Mouse (Mus musculus): ENCODE results near the gene 1810055G02Rik.

1810055G02Rik gene

DNA sequence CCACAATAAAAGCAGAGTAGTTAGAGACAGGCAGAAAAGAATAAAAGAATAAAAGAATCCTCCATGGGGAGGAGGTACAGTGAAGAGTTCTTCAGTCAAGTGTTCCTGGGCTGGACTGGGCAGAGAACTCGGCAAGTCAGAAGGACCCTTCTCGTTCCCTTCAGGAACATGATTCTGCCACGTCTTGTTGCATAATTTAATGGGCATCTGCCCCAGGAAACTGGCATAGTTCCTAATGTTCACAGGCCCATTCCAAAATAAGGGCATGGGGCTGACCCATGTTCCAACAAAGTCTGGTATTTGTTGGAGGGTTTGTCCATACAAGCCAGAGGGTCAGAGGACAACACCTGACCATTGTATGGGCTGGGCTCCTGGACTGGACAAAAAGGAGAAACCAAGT, 13.1 kb upstream of the 1810055G02Rik start:
- DNase-seq (ENCODE audit: low spot score in 2 of 2): no peak

DNA sequence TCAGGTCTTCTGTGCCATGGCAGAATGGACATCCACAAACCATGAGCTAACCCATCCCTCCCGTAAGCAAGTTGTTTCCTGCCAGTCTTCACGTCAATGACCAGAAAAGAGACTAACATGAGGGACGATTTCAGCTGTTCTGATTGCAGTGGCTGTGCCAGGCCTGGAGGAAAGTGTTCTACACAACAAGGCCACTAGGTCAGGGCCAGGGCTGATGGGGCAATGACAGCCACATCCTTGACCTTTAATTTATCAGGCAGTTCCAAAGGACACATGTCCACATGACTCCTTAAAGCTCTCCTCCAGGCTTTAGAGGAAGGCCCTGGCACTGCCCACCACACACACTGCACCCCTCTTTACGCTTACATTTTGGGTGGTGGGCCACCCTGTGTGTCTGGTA, 12.6 kb upstream of the 1810055G02Rik start:
- no peak for DNase-seq (ENCODE audit: low spot score in 2 of 2)

DNA sequence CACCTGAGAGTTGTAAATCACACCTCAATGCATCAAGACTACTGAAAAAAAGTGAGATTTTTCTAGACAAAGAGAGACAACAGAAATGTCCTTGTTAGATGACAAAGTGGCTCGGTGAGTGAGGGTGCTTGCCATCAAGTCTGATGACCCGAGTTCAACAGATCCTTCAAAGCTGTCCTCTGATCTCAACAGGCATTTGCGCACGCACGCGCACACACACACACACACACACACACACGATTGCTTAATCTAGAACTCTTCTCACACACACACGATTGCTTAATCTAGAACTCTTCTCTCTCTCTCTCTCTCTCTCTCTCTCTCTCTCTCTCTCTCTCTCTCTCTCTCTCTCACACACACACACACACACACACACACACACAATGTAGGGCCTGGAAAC, 12.1 kb upstream of the 1810055G02Rik start:
- no peak for DNase-seq (ENCODE audit: low spot score in 2 of 2)

DNA sequence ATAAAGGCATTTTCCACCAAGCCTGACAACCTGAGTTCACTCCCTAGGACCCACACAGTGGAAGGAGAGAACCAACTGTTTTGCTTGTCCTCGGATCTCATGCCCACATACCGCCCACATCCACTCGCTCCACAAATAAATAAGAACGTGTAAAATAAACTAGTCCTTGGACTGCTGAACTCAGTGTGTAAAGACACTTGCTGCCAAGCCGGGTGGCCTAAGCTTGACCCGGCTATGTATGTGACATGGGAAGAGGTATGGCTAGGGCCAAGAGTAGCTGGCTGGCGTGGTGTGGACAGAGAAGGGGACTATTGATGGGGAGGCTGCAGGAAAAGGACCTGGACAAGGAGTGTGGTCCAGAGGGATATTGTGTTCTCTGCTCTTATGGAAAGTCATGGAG, 10.1 kb upstream of the 1810055G02Rik start:
- peak in 1 of 2 experiments; percentile 54 for DNase-seq (ENCODE audit: low spot score in 2 of 2)

DNA sequence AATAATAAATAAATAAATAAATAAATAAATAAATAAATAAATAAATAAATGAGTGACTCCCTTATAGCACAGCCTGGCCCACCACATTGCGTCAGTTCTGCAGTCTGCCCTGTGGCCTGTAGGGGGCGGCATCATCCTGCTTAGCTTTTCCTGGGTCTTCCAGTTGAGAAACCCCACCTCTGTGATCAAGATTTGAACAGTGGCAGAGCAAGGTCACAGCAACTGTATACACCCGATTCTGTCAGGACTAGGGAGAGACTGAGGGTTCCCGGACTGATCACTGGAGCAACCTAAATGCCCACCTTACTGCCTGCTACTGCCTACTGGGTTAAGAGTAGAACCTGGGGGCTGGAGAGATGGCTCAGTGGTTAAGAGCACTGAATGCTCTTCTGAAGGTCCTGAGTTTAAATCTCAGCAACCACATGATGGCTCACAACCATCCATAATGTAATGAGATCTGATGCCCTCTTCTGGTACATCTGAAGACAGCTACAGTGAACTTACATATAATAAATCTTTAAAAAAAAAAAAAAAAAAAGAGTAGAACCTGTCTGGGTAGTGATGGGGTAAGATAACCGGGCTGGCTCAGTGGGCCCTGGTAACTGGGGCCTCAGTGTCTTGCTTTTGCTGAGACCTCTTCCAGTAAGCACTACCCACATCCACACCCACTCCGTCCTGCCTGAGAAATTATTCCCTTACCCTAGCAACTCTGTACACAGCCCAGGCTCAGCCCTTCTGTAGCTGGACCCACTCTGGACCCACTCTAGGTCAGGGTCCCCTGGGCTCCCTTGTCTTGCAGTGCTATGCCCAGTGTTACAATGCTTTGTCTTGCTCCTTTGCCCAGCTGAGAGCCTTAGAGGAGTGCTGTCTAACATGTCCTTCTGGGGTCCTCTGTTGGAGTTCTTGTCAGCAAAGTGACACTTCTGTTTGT, 8.3 kb upstream of the 1810055G02Rik start:
- peak; percentile 69 to 90 for DNase-seq (ENCODE audit: low spot score in 2 of 2)

DNA sequence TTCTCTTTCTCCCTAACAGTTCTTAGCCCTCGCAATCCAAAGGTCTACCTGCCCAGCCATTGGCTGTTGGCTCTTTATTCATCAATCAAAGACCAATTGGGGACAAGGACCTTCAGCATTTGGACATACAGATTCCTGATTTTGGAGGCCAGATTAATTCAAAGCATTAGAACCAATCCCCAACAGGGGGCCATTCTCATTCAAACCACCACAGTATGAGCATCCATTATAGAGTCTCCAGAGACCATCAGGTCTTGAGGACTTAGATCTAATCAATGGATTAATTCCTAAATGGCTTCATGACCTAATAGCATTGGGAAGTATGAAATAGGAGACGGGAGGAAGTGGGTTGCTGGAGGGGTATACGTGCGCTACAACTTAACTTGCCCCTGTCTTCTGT, 5.6 kb upstream of the 1810055G02Rik start:
- DNase-seq (ENCODE audit: low spot score in 2 of 2): no peak

DNA sequence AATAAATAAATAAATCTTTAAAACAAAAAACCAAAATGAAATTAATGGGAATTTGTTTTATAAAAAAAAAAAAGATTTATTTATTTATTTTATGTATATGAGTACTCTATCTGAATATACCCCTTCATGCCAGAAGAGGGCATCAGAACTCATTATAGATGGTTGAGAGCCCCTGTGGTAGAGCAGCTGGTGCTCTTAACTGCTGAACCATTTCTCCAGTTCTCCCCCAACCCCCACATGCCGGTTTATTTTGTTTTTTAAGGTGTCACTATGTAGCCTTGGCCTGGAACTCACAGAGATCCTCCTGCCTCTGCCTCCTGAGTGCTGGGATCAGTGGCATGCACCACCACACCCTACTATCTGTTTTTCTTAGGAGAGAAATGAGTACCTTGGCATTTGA, 1.8 kb upstream of the 1810055G02Rik start:
- no peak for DNase-seq (ENCODE audit: low spot score in 2 of 2)

DNA sequence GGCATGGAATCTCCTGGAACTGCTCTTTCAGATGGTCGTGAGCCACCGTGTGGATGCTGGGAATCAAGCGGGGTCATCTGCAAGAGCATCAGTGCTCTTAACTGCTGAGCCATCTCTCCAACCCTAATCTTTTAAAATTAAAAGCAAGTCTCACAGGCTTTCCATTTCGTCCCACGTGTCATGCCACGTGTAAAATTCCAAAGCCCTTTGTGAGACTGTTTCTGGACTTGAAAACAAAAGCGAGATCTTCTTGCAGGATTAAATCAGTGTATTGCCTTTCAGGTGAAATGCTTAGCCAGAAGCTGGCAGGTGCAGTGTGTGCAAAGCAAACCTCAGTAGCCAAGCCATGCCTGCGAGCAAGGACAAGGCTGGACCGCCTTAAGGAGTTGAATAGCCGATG, 540 bp upstream of the 1810055G02Rik start:
- DNase-seq (ENCODE audit: low spot score in 2 of 2): no peak

DNA sequence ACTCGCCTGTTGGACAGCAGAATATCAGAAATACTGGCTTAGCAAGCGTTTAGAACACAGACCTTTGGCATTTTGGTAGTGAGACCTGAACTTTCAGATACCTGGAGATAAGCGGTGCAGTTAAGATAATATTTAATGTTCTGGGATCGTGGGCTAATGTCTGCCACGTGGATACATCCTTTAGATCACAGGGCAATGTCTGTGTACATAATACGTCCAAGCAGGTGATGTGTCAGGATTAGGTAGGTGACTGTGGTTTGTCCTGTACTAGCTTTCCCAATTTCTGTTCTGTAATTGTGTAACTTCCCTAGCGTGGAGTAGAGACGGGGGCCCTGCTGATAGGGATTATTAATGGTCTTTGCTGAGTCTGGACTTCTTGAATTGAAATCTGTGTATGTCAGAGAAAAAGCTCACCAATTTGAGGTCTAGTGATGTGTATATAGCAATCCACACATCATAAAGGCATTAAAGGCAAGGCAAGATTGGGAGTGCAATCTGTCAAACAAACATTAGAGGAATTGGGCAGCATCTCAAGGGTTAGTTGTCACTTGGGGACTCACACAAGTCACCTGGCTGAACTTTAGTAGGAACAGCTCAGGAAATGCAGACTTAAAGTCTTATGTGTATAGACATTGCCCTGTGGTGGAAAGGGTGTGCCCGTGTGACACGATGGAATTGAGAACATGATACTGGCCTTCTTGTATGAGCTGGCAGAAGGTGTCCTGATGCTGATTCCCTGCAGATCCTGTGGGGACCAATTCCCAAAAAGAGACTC, 1.1 kb downstream of the 1810055G02Rik start:
- DNase-seq (ENCODE audit: low spot score in 2 of 2): no peak

DNA sequence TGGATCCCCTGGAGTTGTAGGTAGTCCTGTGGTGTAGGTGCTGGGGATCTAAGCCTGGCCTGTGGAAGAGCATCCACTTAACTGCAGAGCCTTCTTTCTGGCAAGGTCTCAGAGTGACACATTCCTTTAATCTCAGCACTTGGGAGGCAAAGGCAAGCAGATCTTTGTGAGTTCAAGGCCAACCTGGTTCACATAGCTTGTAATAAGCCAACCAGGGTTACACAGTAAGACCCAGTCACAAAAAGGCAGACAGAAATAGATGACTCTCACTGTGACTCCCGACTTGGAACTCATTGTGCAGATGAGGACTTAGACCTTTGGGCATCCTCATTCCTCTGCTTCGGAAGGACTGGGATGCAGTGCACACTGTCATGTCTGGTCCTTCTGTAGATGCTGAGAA, 2.3 kb downstream of the 1810055G02Rik start:
- DNase-seq (ENCODE audit: low spot score in 2 of 2): no peak

DNA sequence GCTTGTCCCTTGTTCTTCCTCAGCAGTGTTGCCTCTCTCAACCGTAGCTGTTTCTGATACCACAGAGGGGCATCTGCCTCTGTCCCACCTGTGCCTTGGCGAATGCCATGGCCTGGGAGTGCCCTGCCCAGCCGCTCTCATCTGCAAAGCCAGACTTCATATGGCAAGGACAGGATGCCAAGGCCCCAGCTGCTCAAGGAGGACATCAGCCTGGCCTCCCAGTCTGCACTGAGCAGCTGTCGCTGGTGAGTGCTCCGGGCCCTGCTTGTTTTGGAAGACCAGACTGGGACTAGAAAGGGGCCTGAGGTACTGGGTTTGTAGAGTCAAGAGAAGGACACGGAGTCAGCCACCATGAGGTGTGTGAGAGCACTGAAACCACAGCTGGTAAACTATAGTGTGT, 6.3 kb downstream of the 1810055G02Rik start:
- DNase-seq (ENCODE audit: low spot score in 2 of 2): no peak

DNA sequence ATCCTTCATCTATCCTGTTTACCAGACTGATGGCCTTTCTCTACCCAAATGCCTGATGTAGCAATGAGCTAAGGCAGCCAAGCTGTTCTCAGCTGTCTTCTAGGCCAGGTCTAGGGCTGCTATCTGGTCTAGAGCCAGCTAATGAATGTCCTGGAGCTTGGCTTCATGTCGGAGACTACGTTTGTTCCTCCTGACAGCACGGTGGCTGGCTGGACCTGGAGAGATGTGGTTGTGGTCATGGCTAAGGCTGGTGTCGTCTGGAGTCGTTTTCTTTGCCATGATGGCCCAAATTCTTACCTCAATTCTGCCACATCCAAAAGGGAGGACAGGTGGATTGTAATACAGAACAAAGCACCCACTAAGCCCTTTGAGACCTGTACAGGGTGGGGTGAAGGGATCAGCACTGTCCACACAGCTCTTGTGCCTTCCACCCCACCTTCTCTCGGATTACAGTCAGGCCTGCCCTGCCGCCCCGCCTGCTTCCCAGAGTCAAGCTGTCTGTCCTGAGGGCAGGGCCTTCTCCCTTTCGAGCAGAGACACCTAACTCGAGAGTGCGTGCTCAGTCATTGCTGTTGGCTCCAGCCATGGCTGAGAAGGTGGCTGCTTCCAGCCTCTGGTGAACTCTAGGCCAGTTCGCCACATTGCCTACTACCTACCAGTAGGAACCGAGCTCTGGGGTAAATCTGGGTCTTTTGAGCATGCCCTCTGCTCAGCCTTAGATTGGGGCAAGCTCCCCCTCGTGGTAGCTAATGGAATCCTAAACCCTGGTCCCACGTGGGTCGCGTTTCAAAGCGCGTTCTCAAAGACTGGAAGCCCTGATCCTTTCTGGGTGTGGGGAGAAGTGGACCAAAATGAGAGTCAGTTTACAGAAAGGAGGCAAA, 10.6 kb downstream of the 1810055G02Rik start:
- DNase-seq (ENCODE audit: low spot score in 2 of 2): peak; percentile 69 to 85

DNA sequence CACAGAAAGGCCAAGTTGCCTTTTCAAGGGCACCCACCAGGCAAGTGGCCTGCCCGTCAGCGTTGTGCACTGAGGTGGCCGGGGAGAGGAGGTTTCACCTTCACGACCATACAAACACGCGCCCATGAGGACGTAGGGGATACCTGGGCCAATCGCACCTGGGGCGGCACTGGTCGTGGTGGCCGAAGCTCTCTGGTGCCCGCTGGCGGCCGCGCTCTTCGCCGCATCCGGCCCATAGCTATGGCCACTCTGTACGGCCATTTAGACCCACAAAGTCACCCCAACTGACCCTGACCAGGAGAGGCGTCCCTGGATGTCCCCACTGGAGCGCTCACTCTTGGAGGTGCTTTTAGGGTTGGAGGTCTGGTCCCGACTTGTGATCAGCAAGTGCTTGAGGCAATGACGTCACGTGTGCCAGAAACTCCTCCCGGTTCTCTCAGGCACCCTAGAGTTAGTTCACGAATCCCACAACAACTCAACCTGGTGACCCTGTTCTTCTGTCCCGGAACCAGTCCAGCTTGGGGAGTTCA, 11.3 kb downstream of the 1810055G02Rik start:
- peak; percentile 40 to 80 for DNase-seq (ENCODE audit: low spot score in 2 of 2)

DNA sequence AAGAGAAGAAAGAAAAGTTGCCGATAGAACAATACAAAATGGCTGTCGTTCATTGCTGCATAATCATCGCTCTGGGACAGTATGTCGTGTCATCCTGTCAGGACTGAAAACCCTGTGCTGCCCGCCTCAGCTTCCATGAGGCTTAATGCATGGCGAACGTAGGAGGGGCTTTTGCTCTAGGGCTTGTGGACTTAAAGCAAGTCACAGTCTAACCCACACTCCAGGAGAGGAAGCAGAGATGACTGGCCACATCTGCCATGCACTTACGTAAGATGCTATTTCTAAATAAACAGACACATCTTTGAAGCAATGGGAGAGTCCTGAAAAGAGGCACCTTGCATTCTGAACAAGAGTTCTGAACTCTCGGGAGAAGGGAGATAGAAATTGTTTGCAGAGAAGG, 15.1 kb downstream of the 1810055G02Rik start:
- DNase-seq (ENCODE audit: low spot score in 2 of 2): no peak

DNA sequence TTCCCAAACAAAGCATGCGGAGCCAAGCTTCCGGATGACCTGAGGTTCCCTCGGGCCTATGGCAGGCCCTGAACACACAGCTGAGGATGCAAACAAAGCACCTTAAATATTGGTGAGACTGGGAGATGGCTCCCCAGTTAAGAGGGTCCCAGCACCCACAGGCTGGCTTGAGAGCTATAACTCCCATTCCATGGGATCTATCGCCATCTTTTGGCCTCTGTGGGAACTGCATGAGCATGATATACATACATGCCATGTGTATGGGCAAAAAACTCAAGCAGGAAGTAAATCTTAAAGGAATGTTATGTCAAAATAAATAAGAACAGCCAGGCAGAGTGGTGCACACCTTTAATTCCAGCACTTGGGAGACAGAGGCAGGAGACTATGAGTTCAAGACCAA, 15.8 kb downstream of the 1810055G02Rik start:
- DNase-seq (ENCODE audit: low spot score in 2 of 2): peak; percentile 59 to 81

DNA sequence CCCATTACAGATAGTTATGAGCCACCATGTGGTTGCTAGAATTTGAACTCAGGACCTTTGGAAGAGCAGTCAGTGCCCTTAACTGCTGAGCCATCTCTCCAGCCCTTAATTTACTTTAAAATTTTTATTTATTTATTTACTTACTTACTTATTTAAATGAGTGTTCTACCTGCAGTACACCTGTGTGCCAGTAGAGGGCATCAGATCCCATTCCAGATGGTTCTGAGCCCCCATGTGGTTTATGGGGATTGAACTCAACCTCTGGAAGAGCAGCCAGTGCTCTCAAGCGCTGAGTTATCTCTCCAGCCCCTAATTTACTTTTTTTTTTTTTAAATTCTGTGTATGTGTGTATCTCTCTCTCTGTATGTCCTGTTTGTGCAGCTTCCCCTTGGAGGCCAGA, 16.7 kb downstream of the 1810055G02Rik start:
- DNase-seq (ENCODE audit: low spot score in 2 of 2): peak; percentile 59 to 80

DNA sequence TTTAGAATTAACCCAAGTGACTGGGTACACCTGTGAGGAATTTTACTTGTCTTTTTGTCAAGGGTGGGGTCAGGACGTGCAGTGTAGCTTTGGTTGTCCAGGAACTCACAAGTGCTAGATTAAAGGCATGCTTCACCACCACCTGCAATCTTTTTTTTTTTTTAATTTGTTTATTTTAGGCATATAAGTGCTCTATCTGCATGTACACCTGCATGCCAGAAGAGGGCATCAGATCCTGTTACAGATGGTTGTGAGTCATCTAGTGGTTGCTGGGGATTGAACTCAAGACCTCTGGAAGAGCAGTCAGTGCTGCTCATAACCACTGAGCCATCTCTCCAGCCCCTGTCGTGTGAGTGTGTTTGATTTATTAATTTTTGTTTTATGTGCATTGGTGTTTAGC, 20.8 kb downstream of the 1810055G02Rik start:
- DNase-seq (ENCODE audit: low spot score in 2 of 2): no peak

DNA sequence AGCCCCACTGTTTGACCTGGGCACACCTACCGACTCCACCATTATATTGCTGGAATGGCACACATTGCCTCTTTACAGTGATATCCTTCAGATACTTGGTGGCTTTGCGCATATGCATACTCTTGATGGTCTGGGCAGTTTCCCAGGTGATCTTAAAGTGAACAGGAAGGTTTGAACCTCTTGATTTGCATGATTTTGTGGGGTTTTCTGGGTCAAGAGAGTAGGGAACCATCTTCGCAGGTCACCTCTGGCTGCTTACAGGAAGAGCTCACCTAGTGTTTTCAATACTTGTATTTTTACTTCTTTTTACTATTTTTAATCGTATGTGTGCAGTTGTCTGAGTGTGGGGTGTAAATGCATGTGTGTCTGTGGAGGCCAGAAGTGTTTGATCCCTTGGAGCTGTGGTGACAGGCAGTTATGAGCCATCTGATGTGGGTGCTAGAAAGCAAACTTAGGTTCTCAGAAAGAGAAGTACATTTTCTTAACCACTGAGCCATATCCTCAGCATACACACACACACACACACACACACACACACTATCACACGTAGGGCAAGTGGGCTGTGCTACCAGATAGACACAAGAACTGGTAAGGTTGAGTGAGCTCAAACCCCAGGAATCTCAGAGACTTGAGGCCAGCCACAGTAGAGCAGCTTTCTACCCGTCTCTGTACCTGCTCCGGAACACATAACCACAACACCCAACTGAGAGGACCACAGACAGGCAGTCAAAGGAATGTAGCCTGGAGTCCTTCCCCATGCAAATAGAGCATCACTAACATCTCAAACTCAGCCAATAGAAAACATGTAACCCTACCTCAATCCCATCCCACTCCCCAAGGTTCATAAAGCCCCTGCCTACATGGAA, 22.9 kb downstream of the 1810055G02Rik start:
- no peak for DNase-seq (ENCODE audit: low spot score in 2 of 2)

DNA sequence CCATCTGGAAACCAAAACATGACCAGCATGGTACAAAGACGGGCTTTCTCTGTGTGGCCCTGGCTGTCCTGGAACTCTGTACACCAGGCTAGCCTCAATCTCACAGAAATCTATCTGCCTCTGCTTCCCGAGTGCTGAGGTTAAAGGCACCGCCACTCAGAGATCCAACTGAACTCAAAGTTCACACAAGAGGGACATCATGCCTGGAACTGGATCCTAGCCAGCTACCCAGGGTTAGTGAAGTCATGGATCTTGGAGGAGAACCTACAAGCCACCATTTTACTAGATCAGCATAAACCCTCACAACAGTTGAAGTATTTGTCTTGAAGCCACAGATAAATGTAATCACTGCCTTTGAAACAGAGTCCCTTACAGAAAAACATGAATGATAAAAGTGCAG, 27.9 kb downstream of the 1810055G02Rik start:
- DNase-seq (ENCODE audit: low spot score in 2 of 2): no peak

DNA sequence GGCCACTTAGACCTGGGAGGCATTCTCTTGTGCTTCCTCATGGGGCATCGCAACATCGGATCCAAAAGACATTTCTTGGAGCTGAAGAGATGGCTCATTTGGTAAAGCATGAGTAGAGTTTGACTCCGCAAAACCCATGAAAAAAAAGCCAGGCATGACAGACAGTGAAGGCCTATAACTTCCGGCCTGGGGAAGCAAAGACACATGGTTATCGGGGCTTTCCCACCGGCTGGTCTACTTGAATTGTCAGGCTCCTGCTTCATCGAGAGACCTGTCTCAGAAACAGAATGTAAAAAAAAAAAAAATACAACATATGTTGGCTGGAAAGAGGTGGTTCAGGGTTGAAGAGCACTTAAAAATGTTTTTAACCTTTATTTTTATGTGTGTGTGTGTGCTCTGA, 31.6 kb downstream of the 1810055G02Rik start:
- no peak for DNase-seq (ENCODE audit: low spot score in 2 of 2)

DNA sequence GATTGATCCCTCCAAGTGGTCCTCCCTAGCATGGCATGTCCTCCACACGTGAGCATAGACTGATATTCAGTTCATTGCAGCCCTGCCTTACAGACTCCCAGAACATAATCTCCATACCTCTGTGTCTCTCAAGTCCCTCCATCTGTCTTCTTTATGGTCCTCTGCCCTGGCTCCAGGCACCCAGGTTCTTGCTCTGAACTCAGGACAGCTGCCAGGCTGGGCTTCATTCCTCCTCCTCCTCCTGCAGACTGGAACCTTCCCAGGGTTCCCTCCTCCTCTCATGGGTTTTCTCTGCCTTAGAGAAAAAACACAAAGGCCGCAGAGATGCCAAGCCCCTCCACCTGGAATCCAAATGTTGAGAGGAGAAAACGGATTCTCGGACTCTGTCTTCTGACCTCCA, 34.6 kb downstream of the 1810055G02Rik start:
- DNase-seq (ENCODE audit: low spot score in 2 of 2): no peak

Data from spleen, postnatal 4 days (tissue).